Mouse (Mus musculus): Measurements from ENCODE around the gene Kif1bp. TPM values are rescaled to one million over a fixed set of nuclear protein-coding genes. Genes with fewer than 3 reads are reported as not detected.
A peak's percentile ranks its signal among the peaks of the same experiment; 100 is the strongest.

Kif1bp gene
- total and polyA plus RNA-seq, 2 experiments from 2014 or later = 23.9 to 28.2 TPM

GRCm38 (mm10) chr10:62544316-62544715, 33.9 kb downstream of the Kif1bp start:
- WGBS = 60% methylated on average over 4 of the region's 4 CpGs
- Histone ChIP-seq H3K9ac (replicated peaks; ENCODE audit: low read depth, low read length) (no peak overlapping the region), H3K4me3 (ENCODE audit: low read depth, low read length) (no peak overlapping the region), H3K36me3 (replicated peaks; ENCODE audit: control insufficient read depth, insufficient read depth, low read length) (no peaks in the 10 kb centered on the region), H3K9me3 (replicated peaks; ENCODE audit: control insufficient read depth, low read length) (no peaks in the 10 kb centered on the region), H3K4me2 (ENCODE audit: low read depth, low read length) (no peak overlapping the region), H3K4me1 (ENCODE audit: control insufficient read depth, insufficient read depth) (no peaks in the 10 kb centered on the region), H3K27me3 (ENCODE audit: control insufficient read depth, insufficient read depth, low read length) (no peaks in the 10 kb centered on the region), H3K27ac (ENCODE audit: low read depth) (no peak overlapping the region)
- no peak for ATAC-seq (ENCODE audit: insufficient read depth, low read depth)
- TF ChIP-seq CTCF (IDR thresholded peaks at IDR 0.05; ENCODE audit: low read depth) (no peak; the same call in 1 of the 2 replicates), EP300 (IDR thresholded peaks at IDR 0.05; ENCODE audit: low read depth) (no peak)
- DNase-seq (ENCODE audit: low spot score) = no peak

- Histone ChIP-seq H3K4me2 (ENCODE audit: low read depth, low read length) (no peak overlapping the region), H3K9me3 (replicated peaks; ENCODE audit: control insufficient read depth, low read length) (no peaks in the 10 kb centered on the region), H3K4me1 (ENCODE audit: control insufficient read depth, insufficient read depth) (no peaks in the 10 kb centered on the region), H3K9ac (replicated peaks; ENCODE audit: low read depth, low read length) (no peak overlapping the region), H3K4me3 (ENCODE audit: low read depth, low read length) (no peak overlapping the region), H3K27ac (ENCODE audit: low read depth) (peak overlapping the region; percentile 32; the same call in 1 of the 2 replicates), H3K36me3 (replicated peaks; ENCODE audit: control insufficient read depth, insufficient read depth, low read length) (no peaks in the 10 kb centered on the region), H3K27me3 (ENCODE audit: control insufficient read depth, insufficient read depth, low read length) (no peaks in the 10 kb centered on the region)
- 68% methylated on average over 12 of the region's 12 CpGs for WGBS
- ATAC-seq (ENCODE audit: insufficient read depth, low read depth) (0 out of 2 replicates have a peak, but pooled peaks have one; percentile 24), DNase-seq (ENCODE audit: low spot score) (no peak)
- TF ChIP-seq CTCF (IDR thresholded peaks at IDR 0.05; ENCODE audit: low read depth) (no peak), EP300 (IDR thresholded peaks at IDR 0.05; ENCODE audit: low read depth) (no peak)
Observed at GRCm38 (mm10) chr10:62543399-62543808, 34.9 kb downstream of the Kif1bp start.

- WGBS = 86% methylated on average over 8 of the region's 8 CpGs
- no peak overlapping the region for H3K4me3 ChIP-seq (ENCODE audit: low read depth, low read length)
Observed at GRCm38 (mm10) chr10:62542928-62543327, 35.3 kb downstream of the Kif1bp start.

GRCm38 (mm10) chr10:62542507-62542906, 35.8 kb downstream of the Kif1bp start:
- no peak overlapping the region for H3K4me2 ChIP-seq (ENCODE audit: low read depth, low read length)
- H3K27ac ChIP-seq (ENCODE audit: low read depth) = no peak overlapping the region
- no peak overlapping the region for H3K4me3 ChIP-seq (ENCODE audit: low read depth, low read length)
- no peaks in the 10 kb centered on the region for H3K9me3 ChIP-seq (replicated peaks; ENCODE audit: control insufficient read depth, low read length)
- 92% methylated on average over 12 of the region's 12 CpGs for WGBS
- DNase-seq (ENCODE audit: low spot score) = no peak
- ATAC-seq (ENCODE audit: insufficient read depth, low read depth) = no peak
- H3K36me3 ChIP-seq (replicated peaks; ENCODE audit: control insufficient read depth, insufficient read depth, low read length) = no peaks in the 10 kb centered on the region
- H3K27me3 ChIP-seq (ENCODE audit: control insufficient read depth, insufficient read depth, low read length) = no peaks in the 10 kb centered on the region
- TF ChIP-seq CTCF (IDR thresholded peaks at IDR 0.05; ENCODE audit: low read depth) (no peak), EP300 (IDR thresholded peaks at IDR 0.05; ENCODE audit: low read depth) (no peak)
- H3K9ac ChIP-seq (replicated peaks; ENCODE audit: low read depth, low read length) = no peak overlapping the region
- H3K4me1 ChIP-seq (ENCODE audit: control insufficient read depth, insufficient read depth) = no peaks in the 10 kb centered on the region

More at GRCm38 (mm10) chr10:62542928-62543327, 35.3 kb downstream of the Kif1bp start:
- Histone ChIP-seq H3K9me3 (replicated peaks; ENCODE audit: control insufficient read depth, low read length) (no peaks in the 10 kb centered on the region), H3K36me3 (replicated peaks; ENCODE audit: control insufficient read depth, insufficient read depth, low read length) (no peaks in the 10 kb centered on the region), H3K27ac (ENCODE audit: low read depth) (no peak overlapping the region; the same call in 1 of the 2 replicates), H3K4me1 (ENCODE audit: control insufficient read depth, insufficient read depth) (no peaks in the 10 kb centered on the region), H3K9ac (replicated peaks; ENCODE audit: low read depth, low read length) (no peak overlapping the region), H3K4me2 (ENCODE audit: low read depth, low read length) (no peak overlapping the region), H3K27me3 (ENCODE audit: control insufficient read depth, insufficient read depth, low read length) (no peaks in the 10 kb centered on the region)
- DNase-seq (ENCODE audit: low spot score) = no peak
- ATAC-seq (ENCODE audit: insufficient read depth, low read depth) = no peak
- no peak for TF ChIP-seq EP300 (IDR thresholded peaks at IDR 0.05; ENCODE audit: low read depth)
- no peak for TF ChIP-seq CTCF (IDR thresholded peaks at IDR 0.05; ENCODE audit: low read depth)

GRCm38 (mm10) chr10:62541499-62541898, 36.8 kb downstream of the Kif1bp start:
- no peak for TF ChIP-seq CTCF (IDR thresholded peaks at IDR 0.05; ENCODE audit: low read depth)
- no peak for TF ChIP-seq EP300 (IDR thresholded peaks at IDR 0.05; ENCODE audit: low read depth)
- H3K27me3 ChIP-seq (ENCODE audit: control insufficient read depth, insufficient read depth, low read length) = no peaks in the 10 kb centered on the region
- no peak for DNase-seq (ENCODE audit: low spot score)

GRCm38 (mm10) chr10:62540800-62541199, 37.5 kb downstream of the Kif1bp start:
- Histone ChIP-seq H3K27ac (ENCODE audit: low read depth) (no peak overlapping the region), H3K9me3 (replicated peaks; ENCODE audit: control insufficient read depth, low read length) (no peaks in the 10 kb centered on the region), H3K4me2 (ENCODE audit: low read depth, low read length) (no peak overlapping the region), H3K27me3 (ENCODE audit: control insufficient read depth, insufficient read depth, low read length) (no peaks in the 10 kb centered on the region), H3K4me1 (ENCODE audit: control insufficient read depth, insufficient read depth) (no peaks in the 10 kb centered on the region), H3K4me3 (ENCODE audit: low read depth, low read length) (no peak overlapping the region), H3K36me3 (replicated peaks; ENCODE audit: control insufficient read depth, insufficient read depth, low read length) (no peaks in the 10 kb centered on the region), H3K9ac (replicated peaks; ENCODE audit: low read depth, low read length) (no peak overlapping the region)
- DNase-seq (ENCODE audit: low spot score) (no peak), ATAC-seq (ENCODE audit: insufficient read depth, low read depth) (no peak)
- TF ChIP-seq EP300 (IDR thresholded peaks at IDR 0.05; ENCODE audit: low read depth) (no peak), CTCF (IDR thresholded peaks at IDR 0.05; ENCODE audit: low read depth) (no peak)
- 37% methylated on average over 3 of the region's 3 CpGs for WGBS

More at GRCm38 (mm10) chr10:62541499-62541898, 36.8 kb downstream of the Kif1bp start:
- WGBS = 92% methylated on average over 12 of the region's 12 CpGs
- Histone ChIP-seq H3K27ac (ENCODE audit: low read depth) (no peak overlapping the region), H3K9ac (replicated peaks; ENCODE audit: low read depth, low read length) (no peak overlapping the region), H3K4me1 (ENCODE audit: control insufficient read depth, insufficient read depth) (no peaks in the 10 kb centered on the region), H3K9me3 (replicated peaks; ENCODE audit: control insufficient read depth, low read length) (no peaks in the 10 kb centered on the region), H3K36me3 (replicated peaks; ENCODE audit: control insufficient read depth, insufficient read depth, low read length) (no peaks in the 10 kb centered on the region), H3K4me3 (ENCODE audit: low read depth, low read length) (no peak overlapping the region), H3K4me2 (ENCODE audit: low read depth, low read length) (no peak overlapping the region)
- ATAC-seq (ENCODE audit: insufficient read depth, low read depth) = no peak

Measured in heart, postnatal 0 days (tissue).